Mouse (Mus musculus) leukemia stem cell, adult 10-12 weeks (primary cell): ENCODE results near the gene Kap. TPM values are rescaled to one million over a fixed set of nuclear protein-coding genes. Genes with fewer than 3 reads are reported as not detected.

Experiments
- polyA plus RNA-seq: library from polyadenylated mRNA; stranded (reverse); fragments of >175 nt; gene quantifications from 2 replicates; pipeline ENCODE4 v1.2.3, GENCODE M21; 2012; ENCODE audit warnings: low replicate concordance

Kap gene
- not detected in 2 replicates for polyA plus RNA-seq

GRCm38 (mm10) chr6:133853526-133853925 lies at the start of gene Kap:
Gene Kap, minus strand, starts transcription at chr6:133853762.

Other genes starting within 250 kb of the Kap start
- gene Etv6, start 181.9 kb upstream of the Kap start, polyA plus RNA-seq: 70.2 and 162 TPM in 2 replicates